Mouse (Mus musculus) lung, postnatal 0 days (tissue): ENCODE data around the gene Clcnka.

Experiments used
- CTCF ChIP-seq: IDR thresholded peaks from 2 replicates; pipeline ENCODE4 v1.5.1; 2016; ENCODE audit warnings: antibody characterized with exemption, mild to moderate bottlenecking
- EP300 ChIP-seq: IDR thresholded peaks from 2 replicates; pipeline ENCODE4 v1.6.1; 2016; ENCODE audit warnings: antibody characterized with exemption, mild to moderate bottlenecking, control low read depth

DNA sequence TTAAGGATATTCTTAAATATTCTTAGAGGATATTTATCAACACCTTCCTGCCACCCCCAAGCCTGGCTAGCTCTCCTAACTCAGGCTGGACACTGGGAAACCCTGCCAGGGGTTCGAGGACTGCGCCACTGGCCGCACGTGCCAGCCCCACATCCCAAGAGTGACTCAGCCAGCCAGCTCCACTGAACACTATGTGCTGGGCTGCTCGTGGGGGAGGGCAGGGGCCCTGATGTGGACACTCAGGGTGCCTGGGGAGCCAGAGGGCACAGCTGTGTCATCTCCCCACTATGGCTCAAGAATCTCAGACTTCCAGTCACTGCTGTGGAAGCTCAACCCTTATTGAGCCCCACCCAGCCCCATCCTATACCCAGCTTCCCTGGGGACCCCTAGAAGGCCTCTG lies 24.8 kb upstream of the Clcnka start:
- TF ChIP-seq CTCF: no peak
- TF ChIP-seq EP300: peak; percentile 39; the same call in 1 of the 2 replicates
